Mouse (Mus musculus): ENCODE measurements at regions not wholly inside any gene's neighbourhood (a gene's known extent, or its start where the extent isn't known, plus 50 kb on each side); places are given as distances from the start of the nearest gene placed in this dataset.

- DNase-seq (ENCODE audit: low read depth) = no peak
These were observed 671.8 kb downstream of the 5730522E02Rik start for GRCm38 (mm10) chr11:25538641-25539258.

- no peak for DNase-seq (ENCODE audit: low read depth)
These were observed 674.5 kb downstream of the 5730522E02Rik start for GRCm38 (mm10) chr11:25536069-25536468.

- no peak for DNase-seq (ENCODE audit: low read depth)
These were observed 677.5 kb downstream of the 5730522E02Rik start for GRCm38 (mm10) chr11:25533081-25533480.

DNA sequence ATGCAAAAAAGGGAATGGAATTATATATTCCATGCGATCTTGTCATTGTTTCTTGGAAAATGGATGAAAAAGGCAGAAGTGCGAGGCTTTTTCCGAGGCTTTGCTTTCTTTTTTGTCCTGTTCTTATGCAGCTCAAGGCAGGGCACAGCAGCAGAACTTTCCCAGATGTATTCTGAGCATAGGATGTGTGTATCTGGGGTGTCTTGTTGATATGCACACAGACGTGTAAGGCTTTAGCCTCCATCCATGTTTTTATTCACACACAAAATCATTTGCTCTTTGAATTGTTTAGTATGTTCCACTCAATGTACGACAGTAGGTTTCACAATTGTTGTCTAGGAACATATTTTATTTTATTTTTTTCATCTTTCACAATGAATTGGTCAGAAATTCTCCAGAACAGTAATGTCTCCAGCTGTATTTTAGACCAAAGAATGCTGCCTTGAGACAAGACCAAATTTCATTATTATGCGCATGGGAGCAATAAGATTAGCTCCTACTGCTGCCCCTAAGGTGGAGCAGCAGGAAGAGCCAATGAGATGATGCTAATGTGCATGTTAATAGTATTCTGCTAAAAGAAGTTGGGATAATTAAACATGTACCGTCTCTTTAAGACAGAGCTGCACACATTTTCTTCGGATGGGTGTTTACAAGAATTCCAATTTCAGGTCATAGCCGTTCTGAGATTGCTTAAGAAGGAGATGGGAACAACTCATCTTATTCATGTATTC, 678.7 kb downstream of the 5730522E02Rik start:
- no peak for DNase-seq (ENCODE audit: low read depth)

GRCm38 (mm10) chr11:25528056-25528455, 682.5 kb downstream of the 5730522E02Rik start:
- DNase-seq (ENCODE audit: low read depth) = no peak

DNA sequence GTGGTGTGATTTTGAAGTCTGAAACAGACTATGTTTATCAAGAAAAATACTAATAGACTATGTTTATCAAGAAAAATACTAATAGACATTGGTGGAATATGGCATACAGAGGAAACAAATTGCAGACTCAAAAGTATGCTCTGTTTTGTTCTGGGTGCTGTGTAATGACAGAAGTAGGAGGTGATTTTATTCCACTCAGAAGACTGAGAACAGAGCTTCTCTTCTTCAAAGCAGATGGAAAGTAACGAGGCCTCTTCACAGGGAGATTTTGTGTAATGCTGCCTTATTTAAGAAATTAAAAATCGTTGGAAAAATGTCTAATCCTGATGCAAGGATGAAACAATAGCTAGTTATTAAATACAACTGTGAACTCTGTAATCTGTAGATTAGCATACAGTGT, 691.7 kb downstream of the 5730522E02Rik start:
- no peak for DNase-seq (ENCODE audit: low read depth)

DNA sequence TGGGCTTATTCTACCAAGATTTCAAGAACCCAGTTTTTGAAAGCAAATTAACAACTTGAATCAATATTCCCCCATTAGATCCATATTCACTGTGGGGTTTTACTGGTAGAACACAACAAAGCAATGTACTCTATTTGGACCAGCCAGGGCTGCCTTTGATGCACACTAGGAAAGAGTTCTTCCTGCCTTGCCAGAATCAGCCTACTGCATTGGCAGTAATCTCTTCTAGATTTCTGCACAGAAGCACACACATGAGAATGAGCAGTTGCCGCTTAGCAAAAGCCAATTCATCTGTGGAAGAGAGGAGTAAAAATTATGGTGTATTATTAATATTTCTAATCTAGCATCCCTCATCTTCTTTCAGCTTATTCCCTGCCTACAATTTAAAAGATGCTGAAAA, 692.4 kb downstream of the 5730522E02Rik start:
- DNase-seq (ENCODE audit: low read depth) = no peak

DNA sequence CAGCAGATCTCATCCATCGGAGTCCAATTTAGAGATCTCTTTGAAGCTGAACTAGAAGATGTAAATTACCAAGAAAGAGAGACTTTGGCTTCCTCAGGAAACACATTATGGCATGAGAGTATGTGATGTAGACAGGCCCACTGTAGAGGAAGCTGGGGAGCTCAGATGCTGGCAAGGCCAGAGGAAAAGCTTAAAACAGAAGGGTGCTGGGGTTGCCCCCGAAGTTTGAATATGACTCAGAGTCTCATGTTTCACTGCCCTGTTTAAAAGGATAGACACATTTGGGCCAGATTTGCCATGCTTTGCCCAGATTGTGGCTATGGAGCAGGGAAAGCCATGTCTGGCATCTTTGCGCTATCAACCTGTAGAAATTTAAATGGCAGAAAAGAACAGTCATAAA, 705.1 kb downstream of the 5730522E02Rik start:
- DNase-seq (ENCODE audit: low read depth) = no peak

DNA sequence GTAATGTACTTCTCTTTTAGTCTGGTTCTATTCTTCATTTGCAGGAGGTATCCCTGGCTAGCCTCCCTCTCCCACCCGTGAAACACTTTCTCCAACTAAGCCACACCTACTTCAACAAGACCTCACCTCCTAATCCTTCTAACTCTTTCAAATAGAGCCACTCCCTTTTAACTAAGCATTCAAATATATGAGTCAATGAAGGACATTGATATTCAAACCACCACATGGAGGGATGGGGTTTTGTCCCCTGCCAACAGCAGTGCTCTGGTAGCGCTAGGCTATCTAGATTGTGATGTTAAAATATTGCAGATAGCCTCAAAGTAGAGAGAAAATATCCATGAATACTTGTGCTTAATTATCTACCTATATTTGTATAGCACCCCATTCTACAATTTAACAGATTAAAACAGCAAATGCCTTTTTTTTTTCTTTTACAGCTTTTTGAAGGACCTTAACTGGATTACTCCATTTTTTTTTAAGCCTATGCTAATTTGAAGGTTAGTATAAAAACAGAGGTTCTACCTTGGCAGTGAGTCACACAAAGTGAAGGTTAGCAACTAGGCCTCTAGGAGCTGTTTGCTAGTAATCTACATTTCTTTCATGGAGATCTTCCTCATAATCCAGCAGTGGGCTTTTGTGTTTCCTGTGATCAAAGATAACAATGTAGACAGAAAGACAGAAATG, 736.7 kb downstream of the 5730522E02Rik start:
- no peak for DNase-seq (ENCODE audit: low read depth)

GRCm38 (mm10) chr11:25469819-25470218, 740.7 kb downstream of the 5730522E02Rik start:
- no peak for DNase-seq (ENCODE audit: low read depth)

DNA sequence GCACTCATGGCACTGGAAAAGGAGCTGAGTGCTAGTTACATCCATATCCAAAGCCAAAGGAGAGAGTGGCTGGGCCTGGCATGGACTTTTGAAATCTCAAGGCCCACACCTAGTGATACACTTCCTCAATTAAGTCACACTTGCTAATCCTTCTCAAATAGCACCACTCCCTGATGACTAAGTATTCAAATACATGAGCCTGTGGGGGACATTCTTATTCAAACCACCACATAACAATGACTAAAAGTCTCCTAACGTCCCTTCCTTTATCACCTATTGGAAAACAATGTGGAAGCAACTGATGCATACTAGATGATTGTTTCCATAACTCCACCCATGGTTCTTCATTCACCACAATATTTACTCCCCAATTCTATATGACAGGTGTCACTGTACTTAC, 773.4 kb downstream of the 5730522E02Rik start:
- no peak for DNase-seq (ENCODE audit: low read depth)

GRCm38 (mm10) chr11:25435645-25436044, 774.9 kb downstream of the 5730522E02Rik start:
- no peak for DNase-seq (ENCODE audit: low read depth)

DNA sequence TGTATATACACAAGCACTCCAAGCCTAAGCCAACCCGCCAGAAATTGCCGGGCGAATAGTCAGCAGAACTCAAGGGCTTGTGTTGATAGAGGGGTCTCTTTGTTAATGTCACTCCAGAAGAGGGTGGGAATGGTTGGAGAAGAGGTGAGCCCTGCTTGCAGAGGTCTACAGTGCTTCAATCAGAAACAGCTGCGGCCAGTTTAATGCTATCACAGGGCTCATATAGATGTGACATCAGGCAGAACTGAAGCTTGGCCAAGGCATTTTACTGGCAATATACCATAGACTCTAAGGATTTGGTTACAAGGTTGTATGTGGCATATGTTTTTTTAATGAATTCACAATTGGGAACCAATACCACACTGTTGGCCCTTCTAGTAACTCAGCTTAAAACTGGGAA, 787.4 kb downstream of the 5730522E02Rik start:
- DNase-seq (ENCODE audit: low read depth) = no peak

GRCm38 (mm10) chr11:25421486-25421885, 789.1 kb downstream of the 5730522E02Rik start:
- no peak for DNase-seq (ENCODE audit: low read depth)

GRCm38 (mm10) chr11:25410403-25411090, 800.0 kb downstream of the 5730522E02Rik start:
- DNase-seq (ENCODE audit: low read depth) = no peak

- no peak for DNase-seq (ENCODE audit: low read depth)
These were observed 818.9 kb downstream of the 5730522E02Rik start for GRCm38 (mm10) chr11:25391649-25392048.

- no peak for DNase-seq (ENCODE audit: low read depth)
These were observed 843.5 kb downstream of the 5730522E02Rik start for GRCm38 (mm10) chr11:25367111-25367510.

GRCm38 (mm10) chr11:25365433-25365832, 845.1 kb downstream of the 5730522E02Rik start:
- DNase-seq (ENCODE audit: low read depth) = no peak

- no peak for DNase-seq (ENCODE audit: low read depth)
These were observed 850.8 kb downstream of the 5730522E02Rik start for GRCm38 (mm10) chr11:25359723-25360122.

GRCm38 (mm10) chr11:25357717-25358411, 852.7 kb downstream of the 5730522E02Rik start:
- DNase-seq (ENCODE audit: low read depth) = no peak

DNA sequence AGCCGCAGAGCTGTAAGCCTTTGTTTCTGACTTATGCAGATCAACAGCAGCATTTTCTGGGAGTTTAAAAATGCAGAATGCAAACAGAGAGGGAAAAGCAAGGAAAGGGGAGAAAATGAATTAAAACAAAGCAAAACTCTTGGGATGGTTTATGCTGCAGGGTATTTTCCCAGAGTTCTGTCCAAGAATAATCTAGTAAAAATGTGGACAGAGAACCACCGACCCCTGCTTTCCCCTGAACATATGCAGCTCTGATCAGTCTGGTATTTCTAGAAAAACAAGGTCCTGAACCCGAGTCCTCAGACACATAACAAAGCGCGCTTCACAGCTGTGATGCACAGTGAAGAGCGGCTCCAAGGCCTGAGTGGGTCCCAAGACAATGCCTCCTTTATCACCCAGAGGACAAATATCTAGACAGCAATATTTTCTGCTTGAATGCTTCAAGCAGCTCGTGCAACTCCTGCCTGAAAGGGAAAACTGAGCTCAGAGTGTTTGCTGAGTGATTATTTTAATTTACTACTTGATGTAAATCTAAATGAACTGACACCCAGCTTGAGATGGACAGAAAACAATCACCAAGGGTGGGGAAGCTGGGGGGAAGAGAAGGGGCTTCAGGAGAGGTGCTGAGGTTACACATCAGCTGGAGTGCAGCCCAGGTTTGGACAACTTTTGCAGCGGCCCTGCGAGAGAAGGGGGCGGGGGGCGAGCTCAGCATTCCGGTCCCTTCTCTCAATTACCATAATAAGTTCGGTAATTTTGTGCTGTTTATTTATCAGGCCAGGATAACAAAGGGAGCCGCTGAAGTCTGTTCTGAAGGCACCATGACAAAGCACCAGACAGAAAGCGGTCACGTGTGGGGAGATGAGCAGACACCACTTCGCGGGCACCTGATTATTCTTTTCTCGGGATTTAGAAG, 853.6 kb downstream of the 5730522E02Rik start:
- no peak for DNase-seq (ENCODE audit: low read depth)
